Mouse (Mus musculus) intestine, postnatal 0 days (tissue): ENCODE measurements around the gene Tmem110. TPM values are rescaled to one million over a fixed set of nuclear protein-coding genes. Genes with fewer than 3 reads are reported as not detected.

Experiments used
- ATAC-seq: fragments of 200-750 bp; cut with Nextera tagmentation; 2 replicates; pipeline ENCODE4 v1.8.0; 2017; ENCODE audit warnings: mild to moderate bottlenecking, moderate TSS enrichment, moderate library complexity
- H3K27ac ChIP-seq: fragments of 300-500 bp; sonication (generic); 2 replicates; pipeline ENCODE4 v1.5.1; 2014; ENCODE audit warnings: mild to moderate bottlenecking, low read depth, low read length, moderate library complexity
- H3K27me3 ChIP-seq: fragments of 300-500 bp; sonication (generic); replicated peaks from 2 replicates; pipeline ENCODE4 v1.6.1; 2014; ENCODE audit warnings: low read length, mixed read lengths; ENCODE audit not compliant: control insufficient read depth, insufficient read depth
- H3K36me3 ChIP-seq: fragments of 300-500 bp; sonication (generic); 2 replicates; pipeline ENCODE4 v1.6.1; 2014; ENCODE audit warnings: mild to moderate bottlenecking, moderate library complexity; ENCODE audit not compliant: control insufficient read depth, insufficient read depth
- H3K4me1 ChIP-seq: fragments of 300-500 bp; sonication (generic); replicated peaks from 2 replicates; pipeline ENCODE4 v1.6.1; 2014; ENCODE audit warnings: antibody characterized with exemption, low read length, mixed read lengths; ENCODE audit not compliant: control insufficient read depth, insufficient read depth
- H3K4me2 ChIP-seq: fragments of 300-500 bp; sonication (generic); replicated peaks from 2 replicates; pipeline ENCODE4 v1.6.1; 2014; ENCODE audit warnings: low read depth, mild to moderate bottlenecking, moderate library complexity
- H3K4me3 ChIP-seq: fragments of 300-500 bp; sonication (generic); 2 replicates; pipeline ENCODE4 v1.5.1; 2014; ENCODE audit warnings: low read depth, low read length
- H3K9ac ChIP-seq: fragments of 300-500 bp; sonication (generic); 2 replicates; pipeline ENCODE4 v1.6.1; 2014; ENCODE audit warnings: mild to moderate bottlenecking, low read depth, low read length
- H3K9me3 ChIP-seq: fragments of 300-500 bp; sonication (generic); 2 replicates; pipeline ENCODE4 v1.6.1; 2016; ENCODE audit warnings: mixed run types; ENCODE audit not compliant: control insufficient read depth
- CTCF ChIP-seq: sonication (generic); IDR thresholded peaks from 2 replicates; pipeline ENCODE4 v1.5.1; 2016; ENCODE audit warnings: low read depth, mild to moderate bottlenecking, control low read depth, antibody characterized with exemption, moderate library complexity
- WGBS: fragments of 180-500 bp; shearing (Covaris S2); extraction: QIAGEN DNeasy Blood & Tissue Kit; methylation state at CpG from one replicate; pipeline ENCODE4 v1.1.7; 2014; 5-methylcytosine and 5-hydroxymethylcytosine counted together
- polyA plus RNA-seq: library from polyadenylated mRNA; unstranded; fragments of >200 nt; fragmentation: Nextera tagmentation; extraction: Ambion mirVana; gene quantifications from 2 replicates; pipeline ENCODE4 v1.2.1, GENCODE M21; 2015

Tmem110 gene
- polyA plus RNA-seq, 1 experiment from 2014 or later, result 17.5 TPM

- 83% methylated on average over 17 of the region's 17 CpGs for WGBS
- H3K9me3 ChIP-seq, result no peaks in the 10 kb centered on the region
- 0 out of 2 replicates have a peak, but pooled peaks cover 2% of the 10 kb centered on the region for H3K4me1 ChIP-seq
- no peak overlapping the region for H3K4me3 ChIP-seq
- no peak overlapping the region for H3K27ac ChIP-seq
- H3K4me2 ChIP-seq, result no peak overlapping the region
- H3K36me3 ChIP-seq, result no peaks in the 10 kb centered on the region
- no peak for ATAC-seq
- peak; percentile 79 for TF ChIP-seq CTCF
- H3K9ac ChIP-seq, result no peak overlapping the region
- H3K27me3 ChIP-seq, result no peaks in the 10 kb centered on the region
Measured at GRCm38 (mm10) chr14:30880811-30881717, 55.7 kb downstream of the Tmem110 start.

GRCm38 (mm10) chr14:30881718-30882108 is 56.3 kb downstream of the Tmem110 start:
- no peaks in the 10 kb centered on the region for H3K27me3 ChIP-seq
- no peak overlapping the region for H3K4me2 ChIP-seq
- no peak overlapping the region for H3K27ac ChIP-seq
- no peaks in the 10 kb centered on the region for H3K9me3 ChIP-seq
- 96% methylated on average over 3 of the region's 3 CpGs for WGBS
- no peak for ATAC-seq
- no peak overlapping the region for H3K4me3 ChIP-seq
- no peaks in the 10 kb centered on the region for H3K36me3 ChIP-seq
- H3K4me1 ChIP-seq, result 0 out of 2 replicates have a peak, but pooled peaks cover 3% of the 10 kb centered on the region
- H3K9ac ChIP-seq, result no peak overlapping the region
- no peak for TF ChIP-seq CTCF

- H3K4me2 ChIP-seq, result no peak overlapping the region
- no peak for ATAC-seq
- no peak overlapping the region for H3K27ac ChIP-seq
- H3K9ac ChIP-seq, result no peak overlapping the region
- TF ChIP-seq CTCF, result no peak
- H3K4me3 ChIP-seq, result no peak overlapping the region
- no peaks in the 10 kb centered on the region for H3K27me3 ChIP-seq
- no peaks in the 10 kb centered on the region for H3K36me3 ChIP-seq
- no peaks in the 10 kb centered on the region for H3K9me3 ChIP-seq
- WGBS, result 6% methylated on average over 3 of the region's 3 CpGs
- peaks cover 6% of the 10 kb centered on the region; the same call in 1 of the 2 replicates for H3K4me1 ChIP-seq
Measured at GRCm38 (mm10) chr14:30885298-30885697, 59.9 kb downstream of the Tmem110 start.

GRCm38 (mm10) chr14:30886204-30886603 is 60.8 kb downstream of the Tmem110 start, which contains the start of gene Itih4:
Gene Itih4 (plus strand): TSS chr14:30886476.
- WGBS, result 71% methylated on average over 3 of the region's 3 CpGs
- Histone ChIP-seq H3K4me2 (no peak within 1 kb of the TSS), H3K4me1 (peaks cover 6% of the 10 kb centered on the region; the same call in 1 of the 2 replicates), H3K9ac (no peak within 1 kb of the TSS), H3K27ac (no peak within 1 kb of the TSS), H3K4me3 (no peak within 1 kb of the TSS), H3K36me3 (no peaks in the 10 kb centered on the region), H3K27me3 (no peaks in the 10 kb centered on the region), H3K9me3 (no peaks in the 10 kb centered on the region)
- no peak for ATAC-seq
- TF ChIP-seq CTCF, result no peak

GRCm38 (mm10) chr14:30888271-30888732 is 62.9 kb downstream of the Tmem110 start:
- H3K27me3 ChIP-seq, result no peaks in the 10 kb centered on the region
- 0 out of 2 replicates have a peak, but pooled peaks have one; percentile 41 for ATAC-seq

GRCm38 (mm10) chr14:30899972-30900371 is 74.6 kb downstream of the Tmem110 start:
- Histone ChIP-seq H3K4me2 (no peak overlapping the region), H3K9ac (no peak overlapping the region), H3K4me1 (no peaks in the 10 kb centered on the region), H3K9me3 (no peaks in the 10 kb centered on the region), H3K27me3 (no peaks in the 10 kb centered on the region), H3K36me3 (no peaks in the 10 kb centered on the region), H3K27ac (no peak overlapping the region), H3K4me3 (no peak overlapping the region)
- ATAC-seq, result no peak
- WGBS, result 59% methylated on average over 3 of the region's 3 CpGs
- no peak for TF ChIP-seq CTCF

More at GRCm38 (mm10) chr14:30888271-30888732, 62.9 kb downstream of the Tmem110 start:
- Histone ChIP-seq H3K4me2 (peak overlapping the region; percentile 38; the same call in 1 of the 2 replicates), H3K9me3 (no peaks in the 10 kb centered on the region), H3K4me1 (peaks cover 6% of the 10 kb centered on the region; the same call in 1 of the 2 replicates), H3K4me3 (no peak overlapping the region), H3K9ac (no peak overlapping the region), H3K36me3 (no peaks in the 10 kb centered on the region), H3K27ac (no peak overlapping the region)
- WGBS, result under 1% methylated on average over 9 of the region's 9 CpGs
- peak; percentile 67 for TF ChIP-seq CTCF
